Mouse (Mus musculus): ENCODE results near the gene Tlr5.

DNA sequence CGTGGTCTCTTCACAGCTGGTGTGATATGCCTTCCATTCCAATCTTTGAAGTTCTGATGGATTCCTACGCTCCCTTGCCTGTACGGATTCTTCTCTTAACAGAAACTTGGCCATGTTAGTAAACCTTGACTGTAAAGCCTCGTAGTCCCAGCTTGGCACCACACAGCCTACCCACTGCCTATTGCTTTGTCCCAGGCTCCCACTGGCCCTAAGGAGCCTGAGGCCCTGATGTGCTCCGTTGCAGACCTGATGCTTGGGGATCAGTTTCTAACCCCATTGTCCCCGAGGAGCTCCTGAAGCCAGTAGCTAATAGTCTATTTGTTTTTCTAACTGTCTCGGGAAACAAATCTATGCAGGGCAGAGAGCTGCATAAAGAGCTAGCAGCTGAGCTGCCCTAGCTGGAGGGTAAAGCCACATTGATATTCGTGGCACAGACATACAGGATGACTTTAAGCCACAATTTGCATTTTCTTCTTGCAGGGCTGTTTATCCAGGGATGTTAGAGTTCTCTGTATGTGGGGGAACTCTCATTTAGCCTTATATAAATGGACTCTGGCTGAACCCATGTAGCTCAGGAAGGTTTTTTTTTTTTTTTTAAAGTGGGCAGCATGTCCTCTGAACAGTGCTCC lies 35.8 kb upstream of the Tlr5 start:
- TF ChIP-seq CTCF (IDR thresholded peaks at IDR 0.05; ENCODE audit: extremely low read depth, insufficient read depth, insufficient read length, insufficient replicate concordance), result no peak
- TF ChIP-seq POLR2A (IDR thresholded peaks at IDR 0.05; ENCODE audit: low read depth, low read length), result no peak
